Mouse (Mus musculus) E14TG2a.4 (cell line): ENCODE data around the gene Hspa8.
A peak's percentile ranks its signal among the peaks of the same experiment; 100 is the strongest.

ENCODE experiments used
- H3K27me3 ChIP-seq: 2 replicates; pipeline ENCODE4 v1.6.1; 2014; ENCODE audit warnings: low read length, control low read depth; ENCODE audit not compliant: insufficient read depth
- H3K36me3 ChIP-seq: 2 replicates; pipeline ENCODE4 v1.6.1; 2014; ENCODE audit warnings: low read length, control low read depth; ENCODE audit not compliant: insufficient read depth
- H3K4me1 ChIP-seq: replicated peaks from 2 replicates; pipeline ENCODE4 v1.6.1; 2014; ENCODE audit warnings: low read depth, low read length, control low read depth
- H3K4me3 ChIP-seq: replicated peaks from 2 replicates; pipeline ENCODE4 v1.5.1; 2014; ENCODE audit warnings: mild to moderate bottlenecking, low read length
- H3K9me3 ChIP-seq: 2 replicates; pipeline ENCODE4 v1.6.1; 2014; ENCODE audit warnings: low read length, control low read depth
- CTCF ChIP-seq: conservative IDR thresholded peaks from 2 replicates; pipeline ENCODE4 v1.5.1; 2014; ENCODE audit warnings: low read length
- NANOG ChIP-seq: IDR thresholded peaks from 2 replicates; pipeline ENCODE4 v1.6.1; 2014; ENCODE audit warnings: borderline replicate concordance, low read length, mixed read lengths
- POU5F1 ChIP-seq: IDR thresholded peaks from 2 replicates; pipeline ENCODE4 v1.6.1; 2014; ENCODE audit warnings: low read length, borderline replicate concordance

The Hspa8 gene

GRCm38 (mm10) chr9:40800675-40801612, at the start of gene Hspa8:
TSS of gene Hspa8 (plus strand) at chr9:40800984.
- TF ChIP-seq POU5F1 (no peak), NANOG (no peak), CTCF (no peak)
- H3K27me3 ChIP-seq = no peaks in the 10 kb centered on the region
- peak within 1 kb of the TSS; percentile 90 for H3K4me3 ChIP-seq
- H3K36me3 ChIP-seq = peaks cover 38% of the 10 kb centered on the region
- H3K9me3 ChIP-seq = peaks cover 24% of the 10 kb centered on the region
- peaks cover 25% of the 10 kb centered on the region for H3K4me1 ChIP-seq

- no peak for TF ChIP-seq NANOG
- TF ChIP-seq POU5F1 = no peak
- peak; percentile 15 for TF ChIP-seq CTCF
- H3K27me3 ChIP-seq = no peaks in the 10 kb centered on the region
- no peaks in the 10 kb centered on the region for H3K36me3 ChIP-seq
- H3K4me3 ChIP-seq = no peak overlapping the region
- peaks cover 14% of the 10 kb centered on the region for H3K4me1 ChIP-seq
- H3K9me3 ChIP-seq = no peaks in the 10 kb centered on the region
Observed at GRCm38 (mm10) chr9:40751749-40752148, 49.0 kb upstream of the Hspa8 start.

GRCm38 (mm10) chr9:40756401-40756800, 44.4 kb upstream of the Hspa8 start:
- no peaks in the 10 kb centered on the region for H3K9me3 ChIP-seq
- TF ChIP-seq CTCF (peak; percentile 83), POU5F1 (no peak)
- H3K4me1 ChIP-seq = peaks cover 27% of the 10 kb centered on the region
- H3K4me3 ChIP-seq = peak overlapping the region; percentile 50
- H3K36me3 ChIP-seq = no peaks in the 10 kb centered on the region
- no peaks in the 10 kb centered on the region for H3K27me3 ChIP-seq

- no peak for TF ChIP-seq POU5F1
- TF ChIP-seq NANOG = no peak
- no peak; the same call in 1 of the 2 replicates for TF ChIP-seq CTCF
- no peaks in the 10 kb centered on the region for H3K9me3 ChIP-seq
- peak overlapping the region; percentile 50 for H3K4me3 ChIP-seq
- H3K4me1 ChIP-seq = peaks cover 20% of the 10 kb centered on the region
- no peaks in the 10 kb centered on the region for H3K36me3 ChIP-seq
- H3K27me3 ChIP-seq = no peaks in the 10 kb centered on the region
Observed at GRCm38 (mm10) chr9:40757105-40757626, 43.6 kb upstream of the Hspa8 start.

GRCm38 (mm10) chr9:40757685-40758270, 43.0 kb upstream of the Hspa8 start:
- H3K4me3 ChIP-seq = 0 out of 2 replicates have a peak overlapping the region, but pooled peaks have one; percentile 5
- no peaks in the 10 kb centered on the region for H3K27me3 ChIP-seq
- H3K36me3 ChIP-seq = no peaks in the 10 kb centered on the region
- H3K4me1 ChIP-seq = peaks cover 19% of the 10 kb centered on the region
- no peaks in the 10 kb centered on the region for H3K9me3 ChIP-seq
- TF ChIP-seq CTCF (peak; percentile 43), NANOG (no peak), POU5F1 (no peak)

- no peaks in the 10 kb centered on the region; the same call in 1 of the 2 replicates for H3K36me3 ChIP-seq
- H3K4me3 ChIP-seq = no peak overlapping the region
- peaks cover 9% of the 10 kb centered on the region for H3K9me3 ChIP-seq
- H3K4me1 ChIP-seq = peaks cover 45% of the 10 kb centered on the region
- no peak for TF ChIP-seq NANOG
- TF ChIP-seq POU5F1 = no peak
- TF ChIP-seq CTCF = no peak
- no peaks in the 10 kb centered on the region for H3K27me3 ChIP-seq
Observed at GRCm38 (mm10) chr9:40762354-40762753, 38.4 kb upstream of the Hspa8 start.

GRCm38 (mm10) chr9:40764887-40765580, 35.8 kb upstream of the Hspa8 start:
- TF ChIP-seq NANOG (no peak), POU5F1 (no peak)
- no peaks in the 10 kb centered on the region; the same call in 1 of the 2 replicates for H3K36me3 ChIP-seq
- H3K4me3 ChIP-seq = 0 out of 2 replicates have a peak overlapping the region, but pooled peaks have one; percentile 13

GRCm38 (mm10) chr9:40765581-40765940, 35.2 kb upstream of the Hspa8 start:
- no peak for TF ChIP-seq POU5F1
- no peak for TF ChIP-seq CTCF
- no peak for TF ChIP-seq NANOG
- H3K9me3 ChIP-seq = peaks cover 17% of the 10 kb centered on the region
- H3K4me3 ChIP-seq = 0 out of 2 replicates have a peak overlapping the region, but pooled peaks have one; percentile 13

More at GRCm38 (mm10) chr9:40764887-40765580, 35.8 kb upstream of the Hspa8 start:
- Histone ChIP-seq H3K27me3 (no peaks in the 10 kb centered on the region), H3K4me1 (peaks cover 40% of the 10 kb centered on the region), H3K9me3 (peaks cover 12% of the 10 kb centered on the region)

More at GRCm38 (mm10) chr9:40765581-40765940, 35.2 kb upstream of the Hspa8 start:
- Histone ChIP-seq H3K4me1 (peaks cover 40% of the 10 kb centered on the region), H3K27me3 (no peaks in the 10 kb centered on the region), H3K36me3 (no peaks in the 10 kb centered on the region; the same call in 1 of the 2 replicates)
